Mouse (Mus musculus): ENCODE measurements around the gene Rbfox2.

Rbfox2 gene

GRCm38 (mm10) chr15:77331444-77331843 is 24.6 kb upstream of the Rbfox2 start:
- DNase-seq (ENCODE audit: low spot score in 2 of 2) = no peak

- DNase-seq (ENCODE audit: low spot score in 2 of 2) = no peak
Measured at GRCm38 (mm10) chr15:77329681-77330180, 22.9 kb upstream of the Rbfox2 start.

GRCm38 (mm10) chr15:77326361-77326760 is 19.6 kb upstream of the Rbfox2 start:
- no peak for DNase-seq (ENCODE audit: low spot score in 2 of 2)

DNA sequence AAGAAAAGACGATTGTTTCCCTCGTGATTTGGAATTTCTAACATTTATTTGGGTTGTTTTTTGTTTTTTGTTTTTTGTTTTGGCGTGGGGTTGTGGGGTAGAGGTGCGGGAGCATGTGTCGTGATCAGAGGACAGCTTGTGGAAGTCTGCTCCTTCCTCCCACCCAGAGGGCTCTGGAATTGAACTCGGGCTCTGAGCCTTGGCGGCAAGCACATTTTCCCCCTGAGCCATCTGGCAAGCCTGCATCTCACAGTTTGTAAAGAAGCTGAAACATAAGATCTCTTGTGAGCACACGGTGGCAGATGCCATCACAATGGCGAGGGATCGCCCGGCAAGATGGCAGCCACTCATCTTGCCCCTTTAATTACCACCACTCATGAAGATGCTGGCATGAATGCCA is 17.6 kb upstream of the Rbfox2 start:
- no peak for DNase-seq (ENCODE audit: low spot score in 2 of 2)

GRCm38 (mm10) chr15:77323226-77323625 is 16.4 kb upstream of the Rbfox2 start:
- DNase-seq (ENCODE audit: low spot score in 2 of 2) = no peak

DNA sequence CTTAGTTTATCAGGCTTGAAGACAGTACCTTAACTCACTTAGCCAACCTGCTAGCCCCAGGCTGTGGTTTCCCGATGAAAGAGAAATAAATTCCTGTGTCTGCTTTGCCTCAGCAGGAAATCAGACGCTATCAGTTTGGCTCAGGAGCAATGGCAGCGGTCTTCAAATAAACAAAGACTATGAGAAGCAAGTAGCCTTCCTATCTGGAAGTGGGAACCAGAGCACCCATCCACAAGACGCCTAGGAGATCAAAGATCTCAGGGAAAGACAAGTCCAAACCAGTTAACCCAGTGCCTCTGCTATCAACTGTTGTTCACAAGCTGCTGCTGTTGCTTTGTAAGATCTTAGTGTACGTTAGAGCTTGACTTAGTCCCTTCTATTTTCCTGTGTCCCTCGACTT is 6.9 kb upstream of the Rbfox2 start:
- DNase-seq (ENCODE audit: low spot score in 2 of 2) = no peak

GRCm38 (mm10) chr15:77312796-77313195 is 6.0 kb upstream of the Rbfox2 start:
- DNase-seq (ENCODE audit: low spot score in 2 of 2) = no peak

GRCm38 (mm10) chr15:77307767-77308495 is 1.1 kb upstream of the Rbfox2 start:
- no peak for DNase-seq (ENCODE audit: low spot score in 2 of 2)

GRCm38 (mm10) chr15:77305852-77306546 is 805 bp downstream of the Rbfox2 start:
- DNase-seq (ENCODE audit: low spot score in 2 of 2) = no peak

DNA sequence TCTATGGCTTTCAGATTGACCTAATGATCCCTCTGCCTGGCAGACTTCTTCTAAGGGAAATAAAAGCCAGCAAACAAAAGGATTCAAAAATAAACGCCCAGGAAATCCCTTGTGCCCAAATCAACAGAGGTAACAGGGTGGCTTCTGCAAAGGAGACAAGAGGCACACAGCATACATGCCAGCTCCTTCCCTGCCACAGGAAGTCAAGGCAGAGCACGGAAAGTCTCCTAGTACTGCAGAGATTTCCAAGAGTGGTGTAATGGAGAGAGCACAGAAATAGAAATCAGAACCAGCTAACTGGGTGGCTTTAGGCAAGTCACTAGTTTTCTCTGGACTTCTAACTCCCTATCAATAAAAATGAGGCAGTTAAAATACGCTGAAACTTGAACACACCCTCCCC is 1.8 kb downstream of the Rbfox2 start:
- DNase-seq (ENCODE audit: low spot score in 2 of 2) = no peak

- no peak for DNase-seq (ENCODE audit: low spot score in 2 of 2)
Measured at GRCm38 (mm10) chr15:77301122-77301521, 5.7 kb downstream of the Rbfox2 start.

DNA sequence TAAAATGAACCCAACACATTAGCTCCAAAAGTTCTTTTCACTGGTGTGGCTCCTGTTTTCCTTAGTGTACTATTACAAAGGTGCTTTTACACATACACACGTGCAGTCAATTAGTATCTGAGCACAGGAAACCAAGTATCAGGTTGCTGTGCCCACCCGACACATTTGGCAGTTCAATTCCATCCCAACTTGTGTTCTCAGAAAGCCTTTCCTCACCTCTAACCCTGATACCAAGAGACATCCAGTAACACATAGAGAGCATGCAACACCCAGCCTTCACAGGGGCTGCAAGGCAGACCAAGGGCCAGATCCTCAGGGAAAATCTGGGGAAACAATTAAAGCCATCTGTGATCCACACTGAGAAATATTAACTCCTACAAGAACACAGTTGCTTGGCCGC is 8.2 kb downstream of the Rbfox2 start:
- no peak for DNase-seq (ENCODE audit: low spot score in 2 of 2)

GRCm38 (mm10) chr15:77296635-77297034 is 10.2 kb downstream of the Rbfox2 start:
- no peak for DNase-seq (ENCODE audit: low spot score in 2 of 2)

DNA sequence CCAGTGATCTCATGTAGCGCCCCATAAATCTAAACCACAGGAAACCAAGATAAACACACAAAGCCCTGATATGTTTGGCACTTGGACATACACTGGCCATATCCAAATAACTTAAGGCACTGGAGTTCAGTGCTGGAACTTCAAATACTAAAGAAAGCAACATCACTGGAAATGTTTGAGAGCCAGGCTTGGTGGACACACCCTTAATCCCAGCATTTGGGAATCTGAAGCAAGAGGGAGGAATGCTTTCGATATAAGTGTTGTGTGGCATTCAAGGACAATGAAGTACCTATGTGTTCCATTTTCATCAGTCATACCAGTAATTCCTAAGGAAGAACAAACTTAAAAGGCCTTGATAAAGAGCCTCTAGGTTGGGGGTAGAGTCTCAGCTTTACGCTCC is 13.3 kb downstream of the Rbfox2 start:
- no peak for DNase-seq (ENCODE audit: low spot score in 2 of 2)

GRCm38 (mm10) chr15:77292381-77292780 is 14.4 kb downstream of the Rbfox2 start:
- no peak for DNase-seq (ENCODE audit: low spot score in 2 of 2)

DNA sequence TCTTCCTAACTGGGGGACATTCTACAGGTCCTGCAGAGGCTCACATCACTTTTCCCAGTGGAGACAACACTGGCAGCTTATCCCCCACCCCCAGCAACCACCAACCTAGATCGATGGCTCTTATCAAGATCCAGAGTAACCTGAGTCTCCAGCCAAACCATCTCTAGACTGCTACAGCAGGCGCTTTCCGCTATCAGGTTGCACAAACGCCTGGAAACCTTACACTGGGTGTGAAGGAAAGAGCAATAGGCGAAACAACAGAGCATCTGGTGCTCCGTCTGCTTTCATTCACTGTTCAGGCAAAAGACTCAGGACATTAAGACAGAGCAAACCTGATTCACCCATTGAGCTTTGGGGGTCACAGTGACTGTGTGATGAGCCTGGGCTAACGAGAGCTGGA is 15.3 kb downstream of the Rbfox2 start:
- DNase-seq (ENCODE audit: low spot score in 2 of 2) = no peak

DNA sequence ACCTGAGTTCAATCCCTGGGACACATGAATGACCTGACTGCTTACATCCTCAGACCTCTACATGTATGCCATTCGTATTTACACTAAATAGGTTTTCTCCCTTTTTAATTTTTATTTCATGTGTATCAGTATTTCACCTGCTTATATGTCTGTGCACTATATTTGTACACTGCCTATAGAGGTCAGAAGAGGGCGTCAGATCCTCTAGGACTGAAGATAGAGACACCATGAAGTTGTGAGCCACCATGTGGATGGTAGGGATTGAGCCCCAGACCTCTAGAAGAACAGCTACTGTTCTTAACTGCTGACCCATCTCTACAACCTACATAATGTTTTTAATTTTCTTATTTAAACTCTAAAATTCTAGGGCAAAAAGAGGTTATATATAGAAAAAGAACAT is 16.5 kb downstream of the Rbfox2 start:
- no peak for DNase-seq (ENCODE audit: low spot score in 2 of 2)

DNA sequence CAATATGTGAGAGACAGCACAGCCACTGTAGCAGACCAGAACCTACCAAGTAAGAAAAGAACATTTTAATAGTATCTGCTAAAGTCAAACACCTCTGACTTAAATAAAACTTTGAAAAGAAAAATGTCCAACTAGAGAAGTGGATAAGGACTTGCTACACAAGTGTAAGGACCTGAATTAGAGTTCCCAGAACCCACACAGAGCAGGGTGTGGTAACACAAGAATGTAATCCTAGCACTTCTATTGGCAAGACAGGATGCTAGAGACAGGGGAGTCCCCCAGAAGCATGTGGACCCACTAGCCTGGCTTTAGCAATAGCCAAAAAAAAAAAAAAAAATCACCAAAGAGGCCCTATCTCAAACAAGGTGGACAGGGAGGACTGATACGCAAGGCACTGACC is 26.7 kb downstream of the Rbfox2 start:
- no peak for DNase-seq (ENCODE audit: low spot score in 2 of 2)

DNA sequence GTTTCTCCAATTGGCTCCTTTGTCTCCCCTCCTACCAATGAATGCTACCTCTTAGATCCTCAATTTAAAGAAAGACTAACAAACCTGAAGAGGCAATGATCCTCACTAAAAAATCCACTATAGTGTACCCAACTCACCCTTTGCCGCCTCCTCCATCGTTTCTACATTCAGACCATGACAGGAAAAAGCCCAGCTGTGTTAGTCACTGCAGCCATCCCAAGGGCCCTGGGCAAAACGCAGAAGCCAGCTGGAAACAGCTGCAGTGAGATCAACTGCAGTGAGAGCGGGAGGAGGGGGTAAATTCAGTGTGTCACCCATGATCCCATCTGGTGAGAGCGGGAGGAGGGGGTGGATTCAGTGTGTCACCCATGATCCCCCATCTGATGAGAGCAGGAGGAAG is 28.0 kb downstream of the Rbfox2 start:
- DNase-seq (ENCODE audit: low spot score in 2 of 2) = no peak

DNA sequence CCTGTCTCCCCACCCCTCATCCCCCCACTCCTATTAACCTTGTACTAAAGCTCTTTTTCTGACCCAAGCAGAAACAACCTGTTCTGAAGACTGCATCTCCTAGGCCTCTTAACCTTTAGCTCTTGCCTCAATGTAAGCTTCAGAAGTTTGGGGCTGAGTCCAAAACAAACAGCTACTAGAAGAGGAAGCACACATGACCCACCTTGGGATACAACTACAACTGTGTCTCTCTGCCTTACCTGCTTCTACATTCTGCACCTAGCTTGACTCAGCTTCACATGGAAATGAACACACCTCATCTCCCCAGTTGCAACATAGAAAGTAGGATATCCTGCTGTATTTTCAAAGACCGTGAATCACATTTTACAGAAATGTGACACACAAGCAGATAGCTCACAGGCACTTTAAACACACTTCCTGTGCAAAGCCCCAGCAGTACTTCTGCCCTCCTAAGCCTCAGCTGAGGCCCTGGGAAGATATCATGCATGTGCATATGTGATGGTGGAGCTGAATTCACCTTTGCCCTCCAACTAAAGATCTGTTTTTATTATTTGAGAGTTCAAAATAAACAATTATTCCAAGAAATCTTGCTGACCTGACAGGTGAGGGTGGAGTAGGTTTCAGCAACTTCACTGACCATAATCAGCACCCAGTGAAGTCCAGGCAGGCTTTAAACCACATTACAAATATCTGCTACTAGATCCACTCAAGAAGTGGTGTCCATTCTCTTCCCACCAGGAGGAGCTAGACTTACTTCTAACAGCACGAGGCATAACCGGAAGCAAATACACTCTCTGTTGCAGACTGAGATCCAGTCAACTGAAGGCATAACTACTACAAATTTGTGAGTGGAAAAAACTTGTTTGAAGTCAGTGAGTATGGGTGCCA is 29.7 kb downstream of the Rbfox2 start:
- DNase-seq (ENCODE audit: low spot score in 2 of 2) = no peak

DNA sequence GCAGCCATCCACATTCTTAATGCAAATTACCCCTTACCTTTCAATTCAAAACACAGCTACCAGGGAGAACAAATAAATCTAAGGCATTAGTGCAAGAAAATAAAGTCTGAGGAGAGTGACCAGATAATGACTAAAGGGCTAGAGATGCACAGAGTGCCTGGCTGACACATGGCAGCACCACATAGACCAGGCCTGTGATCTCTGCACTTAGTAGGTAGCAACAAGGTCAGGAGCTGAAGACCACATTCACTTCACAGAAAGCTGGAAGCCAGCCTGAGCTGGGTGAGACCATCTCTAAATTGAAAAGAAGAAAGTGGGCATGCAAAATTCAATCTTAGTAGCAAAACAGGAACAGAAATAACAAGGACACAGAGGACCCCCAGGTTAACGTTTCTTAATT is 30.5 kb downstream of the Rbfox2 start:
- no peak for DNase-seq (ENCODE audit: low spot score in 2 of 2)

- no peak for DNase-seq (ENCODE audit: low spot score in 2 of 2)
Measured at GRCm38 (mm10) chr15:77275572-77275971, 31.2 kb downstream of the Rbfox2 start.
